Mouse (Mus musculus) ES-Bruce4 (cell line): Measurements from ENCODE around the gene Ccsap.

Source experiments
- CTCF ChIP-seq: IDR thresholded peaks from one replicate; pipeline ENCODE4 v1.8.1; 2011; ENCODE audit warnings: low read depth, low read length
- EP300 ChIP-seq: IDR thresholded peaks from 2 replicates; pipeline ENCODE4 v1.6.1; 2011; ENCODE audit warnings: low read depth, low read length; ENCODE audit not compliant: insufficient read depth
- POLR2A ChIP-seq: IDR thresholded peaks from one replicate; pipeline ENCODE4 v1.8.1; 2011; ENCODE audit warnings: low read length; ENCODE audit not compliant: insufficient read depth

GRCm38 (mm10) chr8:123873364-123873763, 13.4 kb upstream of the Ccsap start:
- TF ChIP-seq EP300 (no peak), POLR2A (no peak), CTCF (no peak)
